Mouse (Mus musculus): ENCODE measurements around the gene Gstm7.

DNA sequence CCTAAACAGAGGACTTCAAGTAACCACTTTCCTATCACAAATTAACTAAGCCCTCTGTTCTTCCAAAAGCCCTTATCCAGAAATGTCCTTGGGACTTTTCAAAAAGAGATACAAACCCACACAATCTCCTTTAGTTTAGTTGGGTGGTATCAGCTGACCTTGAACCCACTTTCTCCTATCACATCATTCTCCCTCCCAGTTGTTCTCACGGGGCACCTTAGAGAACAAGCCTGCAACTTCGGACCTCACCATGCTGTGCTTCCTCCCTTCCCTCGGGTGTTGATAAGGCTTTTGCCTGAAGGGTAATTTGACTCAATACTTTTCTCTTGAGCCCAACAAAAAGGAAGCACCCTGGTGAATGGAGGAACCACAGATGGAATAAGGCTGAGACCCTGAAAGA lies 4.3 kb upstream of the Gstm7 start:
- TF ChIP-seq CHD2 (IDR thresholded peaks at IDR 0.05; ENCODE audit: low read depth, low read length): no peak
- no peak for TF ChIP-seq ZNF384 (IDR thresholded peaks at IDR 0.05; ENCODE audit: low read depth, low read length)
- TF ChIP-seq MAFK (IDR thresholded peaks at IDR 0.05; ENCODE audit: insufficient read depth, low read depth, low read length): no peak
- TF ChIP-seq HCFC1 (IDR thresholded peaks at IDR 0.05; ENCODE audit: borderline replicate concordance, insufficient read depth, low read length): no peak
- no peak for TF ChIP-seq ZC3H11A (IDR thresholded peaks at IDR 0.05; ENCODE audit: borderline replicate concordance, low read depth, low read length)
